Mouse (Mus musculus): ENCODE measurements around the gene Mvk.

DNA sequence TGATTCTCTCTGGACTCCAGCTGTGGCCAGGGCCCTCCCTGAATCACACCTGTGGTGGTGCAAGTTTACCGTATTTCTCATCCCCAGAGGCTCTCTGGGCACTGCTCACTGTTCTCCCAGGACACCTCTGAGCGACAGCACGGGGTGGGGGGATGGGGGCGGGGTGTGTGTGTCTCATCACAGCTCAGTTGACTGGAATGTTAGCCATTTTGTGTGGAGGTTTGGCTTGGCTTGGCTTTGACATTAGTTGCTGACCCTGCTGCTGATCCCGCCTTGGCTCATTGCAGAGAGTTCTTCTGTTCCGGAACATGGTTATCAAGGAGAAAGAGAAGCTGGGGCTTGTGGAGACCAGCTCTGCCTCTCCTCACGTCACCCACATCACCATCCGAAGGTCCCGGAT, 36.3 kb upstream of the Mvk start:
- TF ChIP-seq POLR2A (IDR thresholded peaks at IDR 0.05; ENCODE audit: borderline replicate concordance, control insufficient read depth, low read depth, low read length): no peak
- no peak for TF ChIP-seq CTCF (IDR thresholded peaks at IDR 0.05; ENCODE audit: control insufficient read depth, insufficient read depth, low read length)

All from bone marrow, adult 2 months (tissue).